Mouse (Mus musculus) frontal cortex, postnatal 14 days (tissue): ENCODE results near the gene Slc8a2.

Source experiments
- DNase-seq, 2 experiments: peaks; one replicate each; pipeline ENCODE4 v3.0.0; 2022; ENCODE audit warnings: low spot score in 2 of 2

The Slc8a2 gene

GRCm38 (mm10) chr7:16162036-16162435 is 32.4 kb downstream of the Slc8a2 start:
- no peak for DNase-seq

- DNase-seq, result no peak
These were observed 42.5 kb downstream of the Slc8a2 start for GRCm38 (mm10) chr7:16172141-16172581.

GRCm38 (mm10) chr7:16172586-16173140 is 43.0 kb downstream of the Slc8a2 start:
- DNase-seq, result no peak

GRCm38 (mm10) chr7:16173146-16173545 is 43.5 kb downstream of the Slc8a2 start:
- DNase-seq, result no peak

GRCm38 (mm10) chr7:16174597-16175541 is 45.2 kb downstream of the Slc8a2 start, which contains the start of gene Meis3:
Gene Meis3 (plus strand): TSS chr7:16175090.
- DNase-seq, result peak in 1 of 2 experiments; percentile 48

GRCm38 (mm10) chr7:16175542-16175931 is 45.9 kb downstream of the Slc8a2 start:
- no peak for DNase-seq

- DNase-seq, result no peak
These were observed 48.5 kb downstream of the Slc8a2 start for GRCm38 (mm10) chr7:16178114-16178513.

GRCm38 (mm10) chr7:16183663-16184062 is 54.0 kb downstream of the Slc8a2 start:
- DNase-seq, result no peak

GRCm38 (mm10) chr7:16187494-16187893 is 57.9 kb downstream of the Slc8a2 start:
- DNase-seq, result no peak

GRCm38 (mm10) chr7:16192315-16192714 is 62.7 kb downstream of the Slc8a2 start:
- peak; percentile 53 to 83 for DNase-seq

- no peak for DNase-seq
These were observed 64.1 kb downstream of the Slc8a2 start for GRCm38 (mm10) chr7:16193702-16194101.

GRCm38 (mm10) chr7:16196616-16197015 is 67.0 kb downstream of the Slc8a2 start:
- no peak for DNase-seq

- DNase-seq, result no peak
These were observed 67.5 kb downstream of the Slc8a2 start for GRCm38 (mm10) chr7:16197166-16197565.

- DNase-seq, result no peak
These were observed 68.9 kb downstream of the Slc8a2 start for GRCm38 (mm10) chr7:16198540-16198939.

GRCm38 (mm10) chr7:16201136-16201535 is 71.5 kb downstream of the Slc8a2 start:
- DNase-seq, result no peak

GRCm38 (mm10) chr7:16202756-16203504 is 73.3 kb downstream of the Slc8a2 start:
- no peak for DNase-seq

- DNase-seq, result no peak
These were observed 73.9 kb downstream of the Slc8a2 start for GRCm38 (mm10) chr7:16203505-16203903.

GRCm38 (mm10) chr7:16204791-16205190 is 75.2 kb downstream of the Slc8a2 start:
- no peak for DNase-seq

GRCm38 (mm10) chr7:16207076-16207475 is 77.5 kb downstream of the Slc8a2 start:
- no peak for DNase-seq

- DNase-seq, result peak; percentile 14 to 33
These were observed 77.9 kb downstream of the Slc8a2 start for GRCm38 (mm10) chr7:16207496-16207895.

GRCm38 (mm10) chr7:16208781-16209665 is 79.4 kb downstream of the Slc8a2 start:
- DNase-seq, result no peak
